Mouse (Mus musculus) CH12.LX (cell line): Measurements from ENCODE around the gene Ctc1. TPM values are rescaled to one million over a fixed set of nuclear protein-coding genes. Genes with fewer than 3 reads are reported as not detected.

Experiments used
- DNase-seq: peaks from one replicate; pipeline ENCODE4 v3.0.0-alpha.2; 2013; ENCODE audit errors: extremely low read depth
- H3K27ac ChIP-seq: 2 replicates; pipeline ENCODE4 v1.5.1; 2012; ENCODE audit warnings: low read depth, mild to moderate bottlenecking, control low read depth, moderate library complexity; ENCODE audit not compliant: insufficient read depth
- H3K27me3 ChIP-seq: replicated peaks from 2 replicates; pipeline ENCODE3; 2012; ENCODE audit warnings: inconsistent platforms
- H3K36me3 ChIP-seq, 2 experiments: replicated peaks in 1 of 2; 2 replicates each; pipeline versions ENCODE3 to v1.6.1; 2012; ENCODE audit warnings: inconsistent platforms in 1 of 2, low read length in 1 of 2, mild to moderate bottlenecking in 1 of 2, mixed read lengths in 1 of 2, moderate library complexity in 1 of 2; ENCODE audit not compliant: control insufficient read depth in 1 of 2, insufficient read depth in 1 of 2
- H3K4me1 ChIP-seq, 2 experiments: 2 replicates each; pipeline ENCODE4 v1.6.1; 2012; ENCODE audit warnings: inconsistent platforms in 1 of 2, moderate library complexity in 1 of 2; ENCODE audit not compliant: insufficient read depth in 2 of 2, control insufficient read depth in 1 of 2
- H3K4me2 ChIP-seq: 2 replicates; pipeline ENCODE4 v1.6.1; 2012; ENCODE audit warnings: low read depth, mild to moderate bottlenecking, control low read depth; ENCODE audit not compliant: poor library complexity, insufficient read depth, severe bottlenecking
- H3K4me3 ChIP-seq, 3 experiments: fragments of 150-350 bp in 1 of 3; sonication (generic) in 1 of 3; replicated peaks in 1 of 3; 2 replicates each; pipeline versions ENCODE3 to v1.5.1; 2011 to 2012; ENCODE audit warnings: low read depth in 2 of 3, low read length in 2 of 3, mild to moderate bottlenecking in 2 of 3, moderate library complexity in 2 of 3, control low read depth in 1 of 3, improper control_type of control experiment in 1 of 3, inconsistent platforms in 1 of 3, mixed read lengths in 1 of 3; ENCODE audit not compliant: poor library complexity in 1 of 3
- H3K79me2 ChIP-seq: replicated peaks from 2 replicates; pipeline ENCODE4 v1.6.1; 2012; ENCODE audit warnings: mild to moderate bottlenecking, moderate library complexity; ENCODE audit not compliant: control insufficient read depth, poor library complexity, insufficient read depth, severe bottlenecking; ENCODE audit errors: extremely low read depth
- H3K9ac ChIP-seq: 2 replicates; pipeline ENCODE4 v1.6.1; 2012; ENCODE audit warnings: low read depth, mild to moderate bottlenecking, control low read depth, moderate library complexity; ENCODE audit not compliant: insufficient read depth
- H3K9me3 ChIP-seq: replicated peaks from 2 replicates; pipeline ENCODE3; 2012; ENCODE audit warnings: low read length, inconsistent platforms, mixed read lengths
- BHLHE40 ChIP-seq: IDR thresholded peaks from 2 replicates; pipeline ENCODE4 v1.6.1; 2011; ENCODE audit warnings: mild to moderate bottlenecking, low read depth, low read length, improper control_type of control experiment
- CHD2 ChIP-seq: IDR thresholded peaks from 2 replicates; pipeline ENCODE4 v1.6.1; 2011; ENCODE audit warnings: low read length, improper control_type of control experiment
- CTCF ChIP-seq, 2 experiments: IDR thresholded peaks in 1 of 2; conservative IDR thresholded peaks in 1 of 2; 2 replicates each; pipeline ENCODE4 v1.5.1; 2011 to 2012; ENCODE audit warnings: low read depth in 2 of 2, low read length in 2 of 2, improper control_type of control experiment in 1 of 2, inconsistent platforms in 1 of 2, mild to moderate bottlenecking in 1 of 2, moderate library complexity in 1 of 2
- E2F4 ChIP-seq: IDR thresholded peaks from 2 replicates; pipeline ENCODE4 v1.6.1; 2011; ENCODE audit warnings: low read depth, low read length, improper control_type of control experiment; ENCODE audit not compliant: insufficient replicate concordance
- ELF1 ChIP-seq: IDR thresholded peaks from 2 replicates; pipeline ENCODE4 v1.6.1; 2014; ENCODE audit warnings: low read depth, mild to moderate bottlenecking, inconsistent platforms, low read length, improper control_type of control experiment
- ETS1 ChIP-seq: conservative IDR thresholded peaks from 2 replicates; pipeline ENCODE4 v1.6.1; 2012; ENCODE audit warnings: low read depth, mild to moderate bottlenecking, inconsistent platforms, low read length, improper control_type of control experiment, moderate library complexity
- HCFC1 ChIP-seq: IDR thresholded peaks from 2 replicates; pipeline ENCODE4 v1.6.1; 2012; ENCODE audit warnings: low read depth, mild to moderate bottlenecking, inconsistent platforms, low read length, improper control_type of control experiment
- JUND ChIP-seq: conservative IDR thresholded peaks from 2 replicates; pipeline ENCODE4 v1.6.1; 2011; ENCODE audit warnings: low read depth, low read length, improper control_type of control experiment
- MAX ChIP-seq: IDR thresholded peaks from 2 replicates; pipeline ENCODE4 v1.6.1; 2011; ENCODE audit warnings: low read length, improper control_type of control experiment
- MEF2A ChIP-seq: IDR thresholded peaks from 2 replicates; pipeline ENCODE4 v1.6.1; 2014; ENCODE audit warnings: low read depth, mild to moderate bottlenecking, inconsistent platforms, low read length, improper control_type of control experiment, borderline replicate concordance
- MXI1 ChIP-seq: IDR thresholded peaks from 2 replicates; pipeline ENCODE4 v1.6.1; 2011; ENCODE audit warnings: mild to moderate bottlenecking, low read depth, low read length, improper control_type of control experiment
- MYC ChIP-seq: IDR thresholded peaks from 2 replicates; pipeline ENCODE4 v1.6.1; 2011; ENCODE audit warnings: low read depth, mild to moderate bottlenecking, improper control_type of control experiment, low read length
- NELFE ChIP-seq: IDR thresholded peaks from 2 replicates; pipeline ENCODE4 v1.6.1; 2011; ENCODE audit warnings: low read depth, low read length, improper control_type of control experiment
- NRF1 ChIP-seq: IDR thresholded peaks from 2 replicates; pipeline ENCODE4 v1.6.1; 2014; ENCODE audit warnings: low read depth, mild to moderate bottlenecking, inconsistent platforms, low read length, improper control_type of control experiment, moderate library complexity
- POLR2A ChIP-seq: IDR thresholded peaks from 2 replicates; pipeline ENCODE4 v1.6.1; 2011; ENCODE audit warnings: low read depth, mild to moderate bottlenecking, improper control_type of control experiment, low read length
- POLR2AphosphoS2 ChIP-seq: IDR thresholded peaks from 2 replicates; pipeline ENCODE4 v1.6.1; 2011; ENCODE audit warnings: low read depth, low read length, improper control_type of control experiment
- RAD21 ChIP-seq: IDR thresholded peaks from 2 replicates; pipeline ENCODE4 v1.6.1; 2011; ENCODE audit warnings: low read depth, mild to moderate bottlenecking, low read length, improper control_type of control experiment, moderate library complexity
- SIN3A ChIP-seq: IDR thresholded peaks from 2 replicates; pipeline ENCODE4 v1.6.1; 2012; ENCODE audit warnings: low read length, improper control_type of control experiment, inconsistent platforms
- TBP ChIP-seq: conservative IDR thresholded peaks from 2 replicates; pipeline ENCODE4 v1.6.1; 2011; ENCODE audit warnings: low read depth, low read length, improper control_type of control experiment
- TCF12 ChIP-seq: IDR thresholded peaks from 2 replicates; pipeline ENCODE4 v1.6.1; 2014; ENCODE audit warnings: low read depth, mild to moderate bottlenecking, inconsistent platforms, low read length, improper control_type of control experiment
- UBTF ChIP-seq: IDR thresholded peaks from 2 replicates; pipeline ENCODE4 v1.6.1; 2012; ENCODE audit warnings: low read depth, mild to moderate bottlenecking, inconsistent platforms, low read length, improper control_type of control experiment, moderate library complexity
- ZC3H11A ChIP-seq: IDR thresholded peaks from 2 replicates; pipeline ENCODE4 v1.6.1; 2012; ENCODE audit warnings: low read depth, mild to moderate bottlenecking, inconsistent platforms, low read length, improper control_type of control experiment
- ZMIZ1 ChIP-seq: IDR thresholded peaks from 2 replicates; pipeline ENCODE4 v1.6.1; 2012; ENCODE audit warnings: low read depth, mild to moderate bottlenecking, inconsistent platforms, low read length, improper control_type of control experiment
- dilution Hi-C: fragments of 300-500 bp; cut with MboI; formaldehyde crosslinking; loops from 2 replicates; pipeline ENCODE4 v1.14.3; 2020; ENCODE audit warnings: low sequenced_read_pairs; ENCODE audit not compliant: extremely low pct_unique_long_range_greater_than_20kb, extremely low pct_ligation_motif_present
- in situ Hi-C: fragments of 300-500 bp; cut with MboI; formaldehyde crosslinking; loops from 3 replicates; pipeline ENCODE4 v1.14.3; 2019; ENCODE audit warnings: low sequenced_read_pairs, low pct_ligation_motif_present, low pct_unique_long_range_greater_than_20kb, mixed read lengths
- polyA plus RNA-seq: library from polyadenylated mRNA; unstranded; fragments of >175 nt; gene quantifications from 2 replicates; pipeline ENCODE4 v1.2.1, GENCODE M21; 2012; ENCODE audit warnings: low read depth; ENCODE audit not compliant: insufficient read length
- total RNA-seq, 2 experiments: library from RNA; depleted of rRNA; stranded (reverse); fragments of 300-350 nt in 1 of 2; fragments of >200 nt in 1 of 2; gene quantifications; 2 replicates each; pipeline ENCODE4 v1.2.3; 2012 to 2014

Ctc1 gene
- total and polyA plus RNA-seq, 3 experiments: 20.5 to 69.8 (median 44.8) TPM

GRCm38 (mm10) chr11:69070590-69071222 lies 55.0 kb downstream of the Ctc1 start, which contains the start of gene Tmem107:
Gene Tmem107 (plus strand): TSS chr11:69070806.
- Histone ChIP-seq H3K27ac (peak within 1 kb of the TSS; percentile 59), H3K9ac (peak within 1 kb of the TSS; percentile 88)
- 0 out of 2 replicates have a peak, but pooled peaks have one; percentile 0 for TF ChIP-seq UBTF
- no peak for TF ChIP-seq JUND
- TF ChIP-seq NRF1: peak; percentile 89
- TF ChIP-seq CTCF (conservative IDR thresholded peaks at IDR 0.05 in 1 of 2, IDR thresholded peaks at IDR 0.05 in 1 of 2; ENCODE audit: low read depth in 2 of 2, low read length in 2 of 2): no peak
- TF ChIP-seq TBP: peak; percentile 85
- peak; percentile 98 for TF ChIP-seq SIN3A
- peak; percentile 92; the same call in 1 of the 2 replicates for TF ChIP-seq E2F4
- no peak for TF ChIP-seq RAD21
- TF ChIP-seq MXI1: peak; percentile 99
- TF ChIP-seq MEF2A: no peak; the same call in none of the 2 replicates
- peak; percentile 83; the same call in 1 of the 2 replicates for TF ChIP-seq ZMIZ1
- peak; percentile 76 for TF ChIP-seq TCF12
- TF ChIP-seq POLR2A: peak; percentile 97
- peak; percentile 88 for TF ChIP-seq MAX
- TF ChIP-seq BHLHE40: peak; percentile 65
- TF ChIP-seq ELF1: peak; percentile 8; the same call in 1 of the 2 replicates
- TF ChIP-seq HCFC1: peak; percentile 64
- no peak; the same call in 1 of the 2 replicates for TF ChIP-seq ETS1
- peak; percentile 88 for TF ChIP-seq POLR2AphosphoS2
- TF ChIP-seq NELFE: peak; percentile 96
- peak; percentile 100 for TF ChIP-seq CHD2
- peak; percentile 94 for TF ChIP-seq MYC
- TF ChIP-seq ZC3H11A: no peak
- TF ChIP-seq, all 38 proteins: peak for 17
- Histone ChIP-seq H3K9me3 (no peaks in the 10 kb centered on the region), H3K4me1 (peaks cover 17 to 45% of the 10 kb centered on the region in 2 experiments), H3K79me2 (no peaks in the 10 kb centered on the region), H3K4me2 (peak within 1 kb of the TSS; percentile 85), H3K27me3 (peaks cover 3% of the 10 kb centered on the region), H3K4me3 (peak within 1 kb of the TSS; percentile 56 to 73 (median 72)), H3K36me3 (no peaks in the 10 kb centered on the region)
- dilution Hi-C loops: no loop called here
- in situ Hi-C loops: no loop called here
- peak; percentile 97 for DNase-seq
